Mouse (Mus musculus) liver, adult (tissue): ENCODE measurements around the gene Rgs12.

Experiments used
- GATA4 ChIP-seq: IDR thresholded peaks from 2 replicates; pipeline ENCODE4 v1.6.1; 2014; ENCODE audit warnings: mild to moderate bottlenecking, low read length; ENCODE audit not compliant: insufficient replicate concordance

Rgs12 gene

DNA sequence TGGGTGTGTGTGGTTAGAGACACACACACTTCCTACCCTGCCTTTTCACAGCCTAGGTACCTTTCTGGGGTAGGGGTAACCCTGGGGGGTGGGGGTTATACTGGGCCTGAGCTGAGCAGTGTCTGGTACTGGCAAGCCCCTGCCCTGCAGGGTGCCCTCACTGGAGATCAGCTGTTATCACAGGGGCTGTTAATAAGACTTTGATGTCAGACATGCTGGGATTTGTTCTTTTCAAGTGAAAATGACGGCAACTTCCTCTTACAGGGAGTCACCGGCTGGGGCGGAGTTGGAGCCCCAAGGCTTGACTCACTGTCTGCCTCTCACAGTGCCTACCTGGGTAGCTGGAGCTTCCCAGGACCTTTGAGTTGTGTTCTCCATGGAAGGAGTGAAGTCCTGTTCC, 49.5 kb downstream of the Rgs12 start:
- TF ChIP-seq GATA4: no peak

DNA sequence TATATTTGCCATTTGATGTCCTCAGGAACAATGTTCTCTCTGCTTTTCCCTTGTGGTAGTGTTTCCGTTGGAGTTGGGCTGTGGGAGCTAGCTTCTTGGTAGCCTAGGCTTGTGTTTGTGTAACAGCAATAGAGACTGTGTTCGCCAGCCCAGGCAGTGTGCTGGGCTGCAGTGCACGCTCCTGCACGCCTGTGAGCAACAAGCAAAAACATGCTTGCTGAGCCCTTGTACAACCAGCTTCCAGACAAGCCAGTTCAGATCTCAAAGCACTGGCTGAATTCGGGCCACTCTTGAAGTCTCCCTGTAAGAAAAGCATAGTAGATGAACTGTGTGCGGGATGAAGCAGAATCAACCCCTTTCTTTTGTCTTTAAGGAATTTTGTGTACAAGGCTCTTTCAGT, 50.0 kb downstream of the Rgs12 start:
- TF ChIP-seq GATA4: no peak

DNA sequence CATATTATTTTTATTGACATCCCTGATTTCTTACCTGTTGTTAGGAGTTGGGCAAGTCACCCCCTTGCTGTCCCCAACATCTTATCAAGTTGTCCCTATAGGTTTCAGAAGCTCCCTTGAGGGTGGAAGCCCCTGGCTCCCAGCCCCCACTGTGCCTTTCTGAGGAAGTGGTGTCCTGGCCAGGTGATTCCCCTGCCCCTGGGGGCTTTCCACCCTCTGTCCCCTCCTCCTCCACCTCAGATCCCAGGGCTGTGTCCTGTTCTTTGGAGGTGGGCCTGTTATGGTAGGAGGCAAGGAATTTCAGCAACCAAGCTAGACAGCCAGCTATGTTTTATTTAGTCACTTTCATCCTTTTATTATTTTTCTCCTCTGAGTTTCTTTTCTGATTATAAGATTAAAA, 51.1 kb downstream of the Rgs12 start:
- TF ChIP-seq GATA4: no peak

DNA sequence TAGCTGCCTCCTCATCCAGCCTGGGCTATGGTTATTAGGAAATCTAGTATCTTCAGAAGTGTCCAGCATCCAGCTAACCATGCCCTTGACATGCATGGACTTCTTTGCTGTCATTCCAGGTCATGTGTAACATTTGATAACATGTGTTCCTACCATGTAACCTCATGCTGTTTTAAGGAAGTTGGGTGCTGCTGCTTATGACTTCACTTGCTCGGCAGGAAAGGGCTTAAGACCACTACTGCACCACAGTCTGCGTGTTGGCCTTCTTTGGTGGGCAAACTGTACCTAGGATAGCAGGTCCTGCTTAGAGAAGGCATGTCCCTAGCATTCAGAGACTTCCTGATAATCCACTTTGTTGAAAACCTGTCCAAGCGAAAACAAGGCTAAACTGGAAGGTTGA, 51.9 kb downstream of the Rgs12 start:
- no peak for TF ChIP-seq GATA4

DNA sequence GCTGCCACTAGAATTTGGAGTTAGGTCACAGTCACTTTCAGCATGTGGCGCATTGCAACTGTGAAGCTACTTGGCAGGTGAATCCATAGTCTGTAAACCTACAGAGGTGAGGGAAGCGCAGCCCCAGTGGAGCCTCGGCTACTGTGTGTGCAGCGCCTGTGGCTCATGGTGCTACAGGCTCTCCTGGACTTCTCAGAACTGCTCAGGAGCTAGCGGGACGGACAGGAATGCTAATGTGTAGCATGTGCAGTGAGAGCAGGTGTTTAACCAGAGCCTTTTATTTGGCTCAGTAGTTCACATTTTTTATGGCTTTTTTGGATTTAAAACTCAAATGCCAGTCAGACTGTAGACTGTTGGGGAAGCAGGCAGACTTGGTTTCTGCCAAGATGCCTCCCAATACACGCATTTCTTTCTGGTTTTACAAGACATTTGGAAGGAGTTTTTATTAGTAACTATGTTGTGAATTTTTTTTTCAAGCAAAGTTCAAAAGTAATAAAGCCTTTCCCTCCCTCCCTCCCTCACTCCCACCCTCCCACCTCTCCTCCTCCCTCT, 54.4 kb downstream of the Rgs12 start:
- no peak for TF ChIP-seq GATA4

DNA sequence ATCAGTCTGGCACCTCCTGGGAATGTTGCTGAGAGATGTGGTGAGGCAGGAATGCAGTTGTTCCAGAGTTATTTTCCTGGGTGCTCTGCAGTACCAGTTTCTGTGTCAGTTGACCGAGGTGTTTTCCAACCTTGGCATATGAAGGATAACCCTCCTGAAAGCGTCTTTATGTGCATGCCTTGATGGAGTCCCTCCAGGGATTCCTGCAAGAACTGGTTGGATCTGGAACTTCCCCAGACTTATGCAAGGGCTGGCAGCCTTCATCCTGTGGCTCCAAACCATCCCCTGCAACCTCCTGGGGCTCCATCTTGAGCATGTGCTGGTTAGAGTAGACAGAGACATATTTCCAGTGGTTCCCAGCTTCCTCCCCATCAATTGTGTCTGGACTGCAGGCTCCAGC, 55.5 kb downstream of the Rgs12 start:
- TF ChIP-seq GATA4: no peak

DNA sequence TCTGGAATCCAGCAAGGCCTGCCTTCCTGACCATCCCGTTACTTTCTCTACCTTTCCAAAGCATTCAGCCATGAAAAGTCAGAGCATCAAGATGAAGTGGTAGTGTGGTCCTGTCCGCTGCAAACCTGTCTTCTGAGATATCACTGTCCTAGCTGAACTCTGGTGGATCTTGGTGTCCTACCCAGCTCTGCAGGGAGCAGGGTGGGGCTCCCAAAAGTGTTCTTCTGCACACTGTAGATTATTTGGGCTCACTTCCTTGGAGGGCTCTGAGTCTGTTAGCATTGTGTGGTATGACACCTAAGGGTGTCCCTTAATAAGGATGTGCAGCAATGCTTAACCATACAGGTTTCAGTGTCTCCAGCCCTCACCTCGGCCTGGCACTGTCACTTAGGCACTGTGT, 56.4 kb downstream of the Rgs12 start:
- TF ChIP-seq GATA4: no peak

DNA sequence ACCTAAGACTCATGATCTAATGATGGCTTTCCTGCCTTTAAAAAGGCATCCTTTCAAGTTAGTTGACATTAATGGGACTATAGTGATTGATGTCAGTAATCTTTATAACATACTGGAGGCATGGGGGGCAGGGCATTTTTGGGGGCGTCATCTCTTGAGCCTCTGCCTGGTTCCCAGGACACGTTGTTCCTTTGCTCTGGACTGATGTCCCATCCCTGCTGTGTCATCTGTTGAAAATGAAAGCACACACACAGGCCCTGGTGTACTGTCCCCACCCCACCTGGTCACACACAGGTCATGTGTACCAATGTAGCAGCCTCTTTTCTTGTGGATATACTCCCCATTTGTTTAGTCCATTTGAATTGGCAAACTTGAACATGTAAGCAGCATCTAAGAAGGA, 57.4 kb downstream of the Rgs12 start:
- TF ChIP-seq GATA4: no peak

DNA sequence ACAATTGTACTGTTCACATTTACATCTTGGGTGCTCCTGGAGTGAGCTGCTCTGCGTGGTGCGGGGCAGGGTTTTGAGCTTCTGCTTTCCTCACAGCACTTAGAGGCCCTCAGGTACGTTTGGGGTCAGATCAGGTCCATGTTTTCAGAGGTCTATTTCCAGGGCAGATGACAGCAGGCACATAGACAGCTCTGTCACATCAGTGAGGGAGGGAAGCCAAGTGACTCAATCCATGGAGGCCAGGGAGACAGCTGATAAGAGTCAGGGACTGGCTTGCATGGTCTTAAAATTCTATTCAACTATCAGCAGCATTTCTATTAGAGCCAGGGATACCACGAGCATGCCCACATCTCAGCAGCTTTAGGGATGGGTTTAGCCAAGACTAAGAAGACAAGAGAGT, 59.9 kb downstream of the Rgs12 start:
- TF ChIP-seq GATA4: no peak

DNA sequence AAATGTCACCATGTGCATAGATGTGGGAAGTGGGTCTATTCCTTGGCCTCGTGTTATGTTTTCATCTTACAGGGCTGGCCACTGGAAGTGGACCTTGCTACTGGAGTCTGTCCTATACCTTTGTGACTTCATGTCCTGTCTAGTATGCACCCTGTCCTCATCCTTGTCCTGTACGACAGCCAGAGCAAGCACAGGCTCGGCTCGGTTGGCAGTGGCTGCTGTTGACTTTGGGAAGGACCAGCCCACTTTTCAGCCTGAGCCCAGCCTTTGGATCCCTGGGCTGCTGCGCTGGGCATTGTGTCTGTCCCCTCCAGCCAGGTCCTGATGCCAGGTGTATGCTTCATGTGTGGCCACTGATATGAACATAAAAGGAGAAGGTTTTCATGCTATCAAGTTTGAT, 61.4 kb downstream of the Rgs12 start:
- TF ChIP-seq GATA4: no peak

DNA sequence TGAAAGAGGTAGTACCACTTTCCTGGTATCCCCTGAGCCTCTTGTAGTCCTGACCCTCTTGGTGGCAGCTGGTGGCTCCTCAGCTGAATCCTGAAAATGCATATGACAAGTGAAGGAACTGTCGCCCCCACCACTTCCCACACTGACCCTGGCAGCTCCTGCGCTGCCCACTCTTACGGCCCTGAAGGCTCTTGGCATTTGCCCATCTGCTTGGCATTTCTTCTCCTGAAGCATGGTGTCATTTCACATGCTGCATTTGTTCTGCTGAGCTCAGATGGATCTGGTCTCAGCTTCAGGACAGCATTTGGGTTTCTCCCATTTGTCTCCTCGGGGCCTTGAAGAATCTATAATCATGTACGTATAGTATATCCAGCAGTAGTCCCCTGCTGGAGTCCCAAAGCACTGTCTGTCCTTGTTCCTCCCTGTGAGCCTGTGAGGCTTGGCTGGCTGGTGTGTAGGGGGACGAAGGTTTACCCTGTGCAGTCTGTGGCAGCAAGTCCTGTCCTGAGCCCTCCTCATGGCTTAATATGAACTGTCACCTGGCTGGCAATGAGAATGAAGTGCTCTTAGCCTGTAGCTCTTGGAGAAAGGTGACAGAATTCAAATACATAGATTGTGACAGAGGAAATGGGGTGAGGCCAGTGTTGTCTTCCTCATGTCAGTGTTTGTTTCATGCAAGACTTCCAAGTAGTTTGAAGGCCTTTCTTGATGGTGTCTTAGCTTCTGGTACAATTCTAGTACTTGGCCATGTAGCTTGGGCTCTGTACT, 62.1 kb downstream of the Rgs12 start:
- no peak for TF ChIP-seq GATA4

DNA sequence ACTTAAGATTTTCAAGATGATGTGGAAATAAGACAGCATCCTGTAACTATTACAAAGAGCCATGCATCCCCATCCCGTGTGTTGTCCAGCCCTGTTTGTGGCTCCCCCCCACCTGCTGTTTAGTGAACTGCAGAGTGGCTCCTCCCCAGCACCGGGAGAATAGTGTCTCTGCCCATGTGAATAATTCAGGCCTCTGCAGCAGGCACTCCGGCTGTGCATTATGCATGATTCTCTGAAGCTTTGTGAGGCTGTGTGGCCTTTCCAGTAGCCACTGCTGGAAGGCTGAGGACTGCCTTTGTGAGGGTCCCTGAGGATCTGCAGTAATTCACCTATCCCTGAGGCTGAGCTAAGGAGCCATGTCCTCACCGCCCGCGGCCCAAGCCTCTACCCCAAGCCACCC, 64.8 kb downstream of the Rgs12 start:
- TF ChIP-seq GATA4: no peak

DNA sequence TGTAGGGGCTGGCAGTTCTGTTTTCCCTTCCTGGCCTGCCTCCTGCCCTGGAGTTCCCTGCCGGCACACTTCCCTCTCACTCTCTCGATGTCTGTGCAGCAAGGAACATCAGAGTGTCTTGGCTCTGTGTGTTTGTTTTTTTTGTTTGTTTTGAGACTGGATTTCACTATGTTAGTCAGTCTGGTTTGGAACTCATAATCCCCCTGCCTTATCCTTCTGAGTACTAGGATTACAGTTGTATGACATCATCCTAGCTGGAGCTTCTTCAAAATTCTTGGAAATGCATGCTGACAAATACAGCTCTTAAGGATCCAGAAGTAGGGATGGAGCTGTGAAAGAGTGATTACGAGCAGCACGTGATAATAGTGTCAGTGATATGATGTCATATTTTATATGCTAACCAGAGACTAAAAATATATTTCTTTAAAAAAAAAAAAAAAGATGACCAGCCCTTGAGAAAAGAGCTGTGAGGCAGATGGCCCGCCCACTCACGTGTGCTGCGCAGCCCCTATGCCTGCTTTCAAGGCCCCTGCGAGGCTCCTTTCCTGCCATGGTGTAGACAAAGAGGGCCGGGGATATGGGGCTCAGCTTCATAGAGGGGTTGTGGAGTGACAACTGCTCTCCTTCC, 70.5 kb downstream of the Rgs12 start:
- no peak for TF ChIP-seq GATA4

DNA sequence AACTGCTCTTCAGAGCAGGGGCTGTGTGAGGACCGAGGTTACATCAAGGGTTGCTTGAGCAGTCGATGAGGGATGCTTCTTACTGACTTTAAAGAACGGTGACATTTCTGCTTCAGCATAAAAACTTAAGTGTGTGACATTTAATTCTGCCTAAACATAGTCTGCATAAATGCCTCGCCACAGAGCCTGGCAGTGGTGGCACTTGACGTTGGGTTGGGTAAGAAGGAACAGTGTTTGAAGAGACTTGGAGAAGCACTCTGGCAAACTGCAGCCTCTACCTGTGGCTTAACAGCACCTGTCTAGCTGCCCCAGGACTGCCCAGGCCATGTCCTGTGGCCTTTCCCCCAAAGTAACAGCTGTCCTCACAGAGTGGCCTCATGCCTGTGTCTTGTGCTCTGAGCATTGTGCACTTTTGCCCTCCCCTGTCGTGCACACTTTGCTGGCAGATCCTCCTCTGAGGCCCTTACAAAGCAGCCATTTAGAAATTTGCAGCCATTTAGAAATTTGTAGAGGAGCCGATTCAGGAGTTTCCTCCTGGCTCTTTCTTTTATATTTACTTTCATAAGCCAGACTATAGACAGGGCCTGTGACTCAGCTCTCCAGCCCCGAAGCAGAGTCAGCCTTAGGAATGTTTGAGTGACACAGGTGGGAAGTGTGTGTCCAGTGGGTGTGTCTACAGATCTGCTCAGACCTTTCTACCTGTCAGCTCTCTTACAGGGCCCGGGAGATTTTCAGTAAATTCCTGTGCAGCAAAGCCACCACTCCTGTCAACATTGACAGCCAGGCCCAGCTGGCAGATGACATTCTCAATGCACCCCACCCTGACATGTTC, 71.4 kb downstream of the Rgs12 start:
- TF ChIP-seq GATA4: no peak

DNA sequence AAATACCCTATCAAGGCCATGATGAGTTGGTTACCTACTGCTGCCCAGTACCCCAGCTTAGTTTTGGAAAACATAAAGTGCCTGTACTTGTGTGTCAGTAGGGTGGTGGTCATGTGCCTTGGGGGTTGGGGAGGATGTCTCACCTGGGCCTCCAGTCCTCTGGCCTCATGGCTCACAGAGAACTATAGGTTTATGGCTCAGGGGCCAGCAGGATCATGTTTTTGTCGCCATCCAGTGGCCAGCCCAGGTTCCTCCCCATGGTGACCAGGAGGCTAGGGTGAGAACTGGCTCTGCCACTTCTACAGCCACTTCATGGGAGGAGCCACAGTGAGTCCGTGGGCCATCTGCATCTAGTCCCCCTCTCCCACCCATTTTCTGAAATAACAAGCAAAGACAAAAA, 75.7 kb downstream of the Rgs12 start:
- no peak for TF ChIP-seq GATA4

DNA sequence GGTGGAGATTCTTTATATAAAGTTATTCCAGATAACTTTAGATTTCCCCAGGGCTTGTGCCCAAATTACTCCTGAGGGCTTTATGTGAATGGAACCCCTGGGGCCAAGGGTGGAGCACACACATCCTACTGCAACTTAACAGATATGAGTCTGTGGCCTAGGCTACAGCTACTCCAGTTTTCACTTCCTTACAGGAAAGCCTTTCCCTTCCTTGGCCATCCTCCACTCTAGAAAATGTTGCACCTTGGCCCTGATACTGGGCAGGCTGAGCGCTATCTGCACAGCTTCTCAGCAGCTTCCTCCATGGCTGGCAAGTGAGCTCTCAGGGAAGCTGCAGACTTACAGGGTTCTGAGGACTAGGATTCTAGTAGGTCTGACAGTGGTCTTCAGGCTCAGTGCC, 80.1 kb downstream of the Rgs12 start:
- no peak for TF ChIP-seq GATA4
